Mouse (Mus musculus) macrophage (primary cell): ENCODE data around the gene Lmod1. TPM values are rescaled to one million over a fixed set of nuclear protein-coding genes. Genes with fewer than 3 reads are reported as not detected.

Experiments
- H3K27ac ChIP-seq: fragments of 350-480 bp; formaldehyde crosslinking; 2 replicates; pipeline ENCODE4 v1.9.0; 2021
- H3K36me3 ChIP-seq: fragments of 350-480 bp; formaldehyde crosslinking; 2 replicates; pipeline ENCODE4 v1.9.0; 2021; ENCODE audit errors: inconsistent target
- H3K4me3 ChIP-seq: fragments of 350-480 bp; formaldehyde crosslinking; 2 replicates; pipeline ENCODE4 v1.9.0; 2021; ENCODE audit errors: inconsistent target
- H3K79me2 ChIP-seq: fragments of 350-480 bp; formaldehyde crosslinking; 2 replicates; pipeline ENCODE4 v1.9.0; 2021; ENCODE audit errors: inconsistent target
- WGBS: methylation state at CpG from one replicate; pipeline ENCODE4 v1.1.7; 2026; ENCODE audit warnings: inconsistent platforms; ENCODE audit not compliant: missing documents; 5-methylcytosine and 5-hydroxymethylcytosine counted together
- polyA plus RNA-seq: library from polyadenylated mRNA; stranded (reverse); fragments of 250-400 nt; gene quantifications from 3 replicates; pipeline ENCODE4 v1.2.4, GENCODE M21; 2018; ENCODE audit warnings: inconsistent platforms
- total RNA-seq, 78 experiments: library from RNA; depleted of rRNA; stranded (reverse); fragments of 250-400 nt; gene quantifications; 1 replicate in 9 of 78; 2 replicates in 24 of 78; 3 replicates in 43 of 78; 4 replicates in 2 of 78; pipeline ENCODE4 v1.2.4; 2018; ENCODE audit warnings: inconsistent platforms in 56 of 78

The Lmod1 gene
- total RNA-seq (2018; cell fraction: chromatin; rRNA removed), result under 1 TPM in 1 of 26 experiments, not detected in 25; 0.76 TPM
- total RNA-seq (2018; cell fraction: cytosol; rRNA removed), result not detected
- under 1 TPM in 1 of 26 experiments, not detected in 25; 0.21 TPM for total RNA-seq (2018; cell fraction: nucleus; rRNA removed)
- not detected in 3 replicates for polyA plus RNA-seq

DNA sequence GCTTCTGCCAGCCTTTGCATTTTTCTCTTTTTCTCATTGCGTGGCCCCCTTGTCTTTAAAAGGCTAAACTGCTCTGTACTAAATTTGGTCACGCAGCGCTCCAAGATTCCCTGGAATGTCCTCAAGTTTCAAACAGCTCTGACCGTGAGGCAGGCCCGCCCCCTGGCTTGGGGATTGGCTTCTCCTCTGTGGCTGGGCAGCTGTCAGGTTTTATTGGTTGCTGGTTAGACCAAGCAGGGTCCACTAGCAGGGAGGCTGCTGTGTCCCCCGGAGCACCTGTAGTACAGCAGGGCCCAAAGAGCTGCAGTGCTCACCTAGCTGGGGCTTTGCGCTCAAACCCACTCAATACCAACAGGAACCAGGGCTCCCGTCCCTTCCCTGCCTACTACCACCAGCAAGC lies at the start of gene Lmod1:
Gene Lmod1, plus strand, starts transcription at position 237 of the 400 bp plus-strand sequence.
- Histone ChIP-seq H3K79me2 (no peaks in the 10 kb centered on the region), H3K36me3 (no peaks in the 10 kb centered on the region), H3K4me3 (no peak within 1 kb of the TSS), H3K27ac (no peak within 1 kb of the TSS)
- WGBS, result 57% methylated on average over 8 of the region's 8 CpGs

DNA sequence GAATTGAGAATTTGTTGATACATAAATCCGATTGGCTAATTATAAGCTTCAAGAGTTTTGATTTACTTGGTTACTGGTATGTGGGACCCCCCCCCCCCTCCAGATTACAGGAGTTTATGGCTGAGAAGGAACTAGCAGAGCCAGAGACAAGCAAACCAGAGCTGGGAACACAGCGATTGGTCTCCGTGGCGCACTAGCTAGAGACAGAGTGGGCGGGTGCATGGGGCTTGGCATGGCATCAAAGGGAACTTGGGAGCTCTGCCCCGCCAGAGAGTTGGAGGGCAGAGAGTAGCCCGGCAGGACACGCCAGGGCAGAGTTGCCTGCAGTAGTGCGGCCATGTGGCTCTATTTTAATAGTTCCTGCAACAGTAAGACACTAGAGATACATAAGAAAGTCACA lies 44.0 kb upstream of the Lmod1 start:
- H3K36me3 ChIP-seq, result peaks cover 42% of the 10 kb centered on the region
- peak overlapping the region; percentile 91; the same call in 1 of the 2 replicates for H3K4me3 ChIP-seq
- H3K79me2 ChIP-seq, result peaks cover 74% of the 10 kb centered on the region
- 16% methylated on average over 9 of the region's 9 CpGs for WGBS
- peak overlapping the region; percentile 99; the same call in 1 of the 2 replicates for H3K27ac ChIP-seq

DNA sequence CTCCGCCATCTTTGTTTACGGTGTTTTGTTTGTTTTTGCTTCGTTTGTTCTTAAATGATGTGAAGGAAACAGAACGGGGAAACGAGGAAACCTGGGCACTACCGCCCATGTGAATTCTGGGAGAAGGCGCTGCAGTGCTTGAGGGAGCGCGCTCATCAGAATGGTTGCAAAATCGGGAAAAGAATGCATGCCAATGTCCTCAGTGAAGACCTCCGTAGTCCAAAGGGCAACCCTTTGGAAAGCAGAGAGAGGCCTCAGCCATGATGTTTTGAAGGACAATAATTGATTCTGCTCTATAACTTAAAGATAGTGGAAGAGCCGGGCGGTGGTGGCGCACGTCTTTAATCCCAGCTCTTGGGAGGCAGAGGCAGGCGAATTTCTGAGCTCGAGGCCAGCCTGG lies 42.8 kb upstream of the Lmod1 start:
- H3K4me3 ChIP-seq, result peak overlapping the region; percentile 91
- peak overlapping the region; percentile 99 for H3K27ac ChIP-seq
- H3K36me3 ChIP-seq, result peaks cover 33% of the 10 kb centered on the region
- H3K79me2 ChIP-seq, result peaks cover 64% of the 10 kb centered on the region
- 89% methylated on average over 17 of the region's 17 CpGs for WGBS

DNA sequence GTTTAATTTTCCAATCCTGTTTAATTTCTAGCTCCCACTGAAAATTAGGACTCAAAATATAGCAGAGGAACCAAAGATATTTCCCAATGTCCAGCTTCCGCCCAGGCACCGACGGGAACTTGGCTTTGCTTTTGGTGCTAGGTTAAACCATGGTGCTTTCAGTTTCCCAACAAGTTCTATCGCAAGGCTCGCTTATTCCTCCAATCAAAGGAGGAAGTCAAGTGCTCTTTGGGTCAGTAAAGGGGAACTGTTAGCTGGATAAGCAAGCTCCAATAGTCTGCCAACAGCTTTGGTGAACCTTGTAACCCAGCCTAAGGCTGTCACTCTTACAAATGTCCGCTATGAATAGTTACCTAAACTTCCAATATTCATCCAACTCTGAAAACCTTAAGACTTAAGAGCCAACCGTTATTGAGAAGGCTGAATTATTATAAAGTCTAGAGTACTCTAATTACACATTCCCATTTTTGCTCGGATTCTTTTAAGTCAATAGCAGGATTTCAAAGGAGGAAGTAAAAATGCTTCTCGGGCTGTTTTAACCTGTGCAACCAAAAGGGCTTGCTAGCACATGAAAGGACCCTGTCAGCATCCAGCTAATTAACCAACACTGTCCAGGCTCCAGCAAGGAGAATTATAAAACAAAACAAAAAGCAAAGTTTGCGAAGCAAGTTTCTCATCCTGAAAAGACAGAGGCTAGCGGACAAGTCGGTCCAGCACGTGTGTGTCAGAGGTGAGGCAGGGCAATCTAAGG lies 41.9 kb upstream of the Lmod1 start:
- WGBS, result 0% methylated on average over 13 of the region's 13 CpGs
- H3K79me2 ChIP-seq, result peaks cover 56% of the 10 kb centered on the region
- H3K27ac ChIP-seq, result peak overlapping the region; percentile 99
- peak overlapping the region; percentile 91 for H3K4me3 ChIP-seq
- peaks cover 25% of the 10 kb centered on the region for H3K36me3 ChIP-seq

DNA sequence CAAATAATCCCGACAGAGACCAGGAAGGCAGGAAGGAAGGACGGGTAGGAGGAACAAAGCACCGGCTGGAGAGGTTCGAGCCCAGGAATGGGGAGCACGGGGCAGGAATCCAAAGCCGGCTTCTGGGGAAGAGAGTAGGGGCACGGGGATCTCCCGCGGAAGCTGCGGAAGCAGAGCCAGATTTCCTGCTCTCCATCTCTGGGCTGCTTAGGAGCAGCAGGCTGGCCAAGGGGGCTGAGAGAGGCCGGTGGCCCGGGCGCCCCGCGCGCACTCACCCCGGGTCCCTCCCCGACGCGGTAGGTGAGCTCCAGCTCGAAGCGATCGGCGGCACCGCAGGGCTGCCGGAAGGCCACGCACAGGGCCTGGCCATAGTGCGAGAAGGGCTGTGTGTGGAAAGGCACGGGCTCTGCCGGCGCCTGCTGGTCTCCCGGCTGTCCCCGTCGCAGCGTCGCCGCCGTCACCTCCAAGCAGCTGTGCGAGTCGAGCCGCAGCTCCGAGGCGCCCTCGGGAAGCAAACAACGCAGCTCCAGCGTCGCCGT lies 41.3 kb upstream of the Lmod1 start:
- H3K36me3 ChIP-seq, result peaks cover 18% of the 10 kb centered on the region
- peaks cover 49% of the 10 kb centered on the region for H3K79me2 ChIP-seq
- peak overlapping the region; percentile 99 for H3K27ac ChIP-seq
- peak overlapping the region; percentile 91 for H3K4me3 ChIP-seq
- under 1% methylated on average over 46 of the region's 48 CpGs for WGBS

DNA sequence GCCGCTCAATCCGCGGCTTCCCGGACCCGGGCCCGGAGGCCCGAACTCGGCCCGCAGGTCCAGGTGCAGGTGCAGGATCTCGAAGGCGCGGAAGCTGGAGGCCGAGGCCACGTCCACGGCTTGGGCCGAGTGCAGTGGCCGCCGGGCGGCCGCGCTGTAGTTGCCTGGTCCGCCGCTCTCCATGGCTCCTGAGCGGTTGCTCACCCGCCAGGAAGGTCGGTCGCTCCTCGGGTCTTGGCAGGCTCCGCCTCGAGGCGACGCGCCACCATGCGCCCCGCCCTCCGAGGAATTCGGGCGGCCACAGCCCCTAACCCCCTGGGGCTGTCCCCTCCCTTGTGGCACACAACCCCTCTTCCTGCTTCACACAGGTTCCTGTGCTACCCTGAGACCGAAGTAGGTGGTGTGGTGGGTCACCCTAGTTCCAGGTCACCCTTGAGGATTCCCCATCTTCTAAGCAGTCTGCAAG lies 40.7 kb upstream of the Lmod1 start, which contains the start of gene Rnpep:
Gene Rnpep, minus strand, starts transcription at position 259 of the 466 bp plus-strand sequence.
- Histone ChIP-seq H3K36me3 (peaks cover 13% of the 10 kb centered on the region), H3K79me2 (peaks cover 44% of the 10 kb centered on the region), H3K27ac (peak within 1 kb of the TSS; percentile 99), H3K4me3 (peak within 1 kb of the TSS; percentile 91)
- under 1% methylated on average over 39 of the region's 39 CpGs for WGBS

DNA sequence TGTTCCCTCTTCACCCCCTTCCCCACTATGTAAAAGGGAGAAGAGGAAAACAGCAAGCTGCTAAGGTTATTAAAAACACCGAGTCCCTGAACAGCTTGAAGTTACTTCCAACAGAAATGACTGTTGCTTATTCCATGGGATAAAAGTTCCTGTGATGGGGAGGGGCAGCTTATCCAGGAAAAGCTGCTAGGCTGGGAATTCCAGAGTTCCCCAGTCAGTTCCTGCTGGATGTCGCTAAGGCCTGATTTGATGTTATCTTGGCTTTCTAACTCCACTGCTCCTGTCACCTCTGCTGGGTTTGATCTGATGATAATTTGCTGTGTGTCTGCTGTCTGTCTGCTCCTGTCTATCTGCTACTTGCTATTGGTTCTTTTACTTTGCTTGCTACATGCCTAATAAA lies 38.3 kb upstream of the Lmod1 start:
- H3K36me3 ChIP-seq, result no peaks in the 10 kb centered on the region
- H3K4me3 ChIP-seq, result no peak overlapping the region
- H3K79me2 ChIP-seq, result peaks cover 20% of the 10 kb centered on the region
- H3K27ac ChIP-seq, result no peak overlapping the region
- WGBS, result 97% methylated on average over 2 of the region's 2 CpGs

DNA sequence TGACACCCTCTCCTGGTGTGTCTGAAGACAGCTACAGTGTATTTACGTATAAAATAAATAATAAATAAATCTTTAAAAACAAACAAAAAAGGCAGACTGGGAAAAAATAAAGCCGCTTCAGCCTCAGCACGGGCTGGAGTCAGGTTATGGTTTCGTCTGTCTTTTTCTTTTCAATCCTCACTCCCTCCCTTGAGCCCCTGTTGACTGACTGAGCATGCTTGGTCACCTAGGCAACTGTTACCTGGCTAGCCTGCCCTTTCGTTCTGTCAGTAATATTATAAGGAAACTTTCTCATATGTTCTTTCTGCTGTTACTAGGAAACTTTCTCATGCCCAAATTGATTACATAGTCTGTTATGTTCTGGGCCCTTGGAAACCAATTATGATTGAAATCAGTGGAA lies 33.7 kb upstream of the Lmod1 start:
- Histone ChIP-seq H3K79me2 (no peaks in the 10 kb centered on the region), H3K27ac (no peak overlapping the region), H3K36me3 (peaks cover 2% of the 10 kb centered on the region; the same call in 1 of the 2 replicates), H3K4me3 (no peak overlapping the region)
- WGBS, result 98% methylated on average over 5 of the region's 5 CpGs

DNA sequence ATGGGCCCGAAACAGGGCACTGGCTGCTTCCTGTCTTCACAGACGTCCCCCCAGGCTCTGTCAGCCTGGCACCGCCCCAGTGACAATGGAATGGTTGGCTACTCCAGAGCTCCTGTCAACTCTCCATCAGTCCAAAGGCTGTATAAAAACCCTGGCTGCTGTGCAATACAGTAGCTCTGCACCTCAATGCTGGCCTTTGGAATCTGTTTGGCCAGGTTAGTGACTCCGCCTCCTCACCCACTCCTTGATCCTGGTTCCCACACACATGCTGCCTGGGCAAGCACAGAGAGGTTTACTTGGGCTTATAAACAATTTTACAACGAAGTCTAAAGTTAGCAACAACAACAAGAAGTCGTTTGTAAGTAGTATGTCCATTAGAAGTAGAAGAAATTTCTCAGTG lies 13.3 kb upstream of the Lmod1 start:
- Histone ChIP-seq H3K79me2 (peaks cover 70% of the 10 kb centered on the region), H3K27ac (no peak overlapping the region), H3K36me3 (peaks cover 28% of the 10 kb centered on the region), H3K4me3 (no peak overlapping the region)
- 81% methylated on average over 6 of the region's 6 CpGs for WGBS

DNA sequence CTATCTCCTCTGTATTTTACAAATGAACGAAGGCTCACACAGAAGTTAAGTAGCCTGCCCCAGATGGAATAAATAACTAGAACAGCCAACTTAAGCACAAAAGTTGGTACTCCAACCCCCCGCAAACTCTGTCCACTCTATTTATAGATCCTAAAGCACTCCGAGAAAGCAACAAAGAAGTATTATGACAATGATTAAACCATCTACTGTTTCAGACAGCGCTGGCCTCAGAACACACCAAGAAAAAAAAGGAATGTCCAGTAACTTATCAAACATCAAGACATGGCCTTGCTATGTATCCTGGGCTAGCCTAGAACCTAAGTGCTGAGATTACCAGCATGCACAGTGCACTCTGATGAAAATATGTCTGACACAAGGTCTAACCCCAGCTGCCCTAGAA lies 12.4 kb upstream of the Lmod1 start:
- Histone ChIP-seq H3K27ac (no peak overlapping the region), H3K36me3 (peaks cover 22% of the 10 kb centered on the region), H3K79me2 (peaks cover 67% of the 10 kb centered on the region), H3K4me3 (peak overlapping the region; percentile 97; the same call in 1 of the 2 replicates)
- 87% methylated on average over 4 of the region's 4 CpGs for WGBS

DNA sequence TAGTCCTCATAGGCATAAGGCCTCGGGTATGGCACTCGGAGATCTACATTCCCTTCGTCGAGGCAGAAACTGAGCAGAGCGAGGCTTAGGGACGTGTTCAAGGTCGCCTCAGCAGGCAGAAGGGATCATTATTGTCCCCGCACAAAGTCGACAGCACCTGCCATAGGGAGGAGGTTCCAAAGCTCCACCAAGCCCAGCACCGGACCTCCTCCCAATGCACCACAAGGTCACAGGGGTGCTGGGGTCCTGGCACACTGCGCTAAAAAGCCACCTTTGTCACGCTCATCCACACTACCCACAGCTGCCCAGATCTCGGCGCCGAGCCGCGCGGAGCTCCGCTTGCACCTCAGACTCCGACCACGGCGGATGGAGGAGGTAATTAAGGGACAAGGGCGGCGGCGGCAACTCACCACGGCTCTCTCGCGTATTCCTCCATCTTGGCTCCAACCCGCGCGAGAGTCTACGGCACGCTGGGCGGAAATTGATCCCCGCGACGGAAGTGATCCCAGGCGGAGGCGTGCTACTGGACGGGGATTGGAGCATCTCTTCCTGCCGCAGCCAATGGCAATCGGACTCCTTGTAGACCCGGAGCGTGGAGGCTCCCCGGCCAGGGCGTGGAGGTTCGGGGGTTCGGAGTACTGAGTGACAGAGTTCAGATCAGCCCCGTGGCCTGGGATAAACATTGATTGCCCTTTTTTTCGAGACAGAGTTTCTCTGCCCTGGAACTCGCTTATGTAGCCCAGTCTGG lies 11.1 kb upstream of the Lmod1 start, which contains the start of gene Timm17a:
Gene Timm17a, minus strand, starts transcription at position 495 of the 748 bp plus-strand sequence.
- Histone ChIP-seq H3K27ac (peak within 1 kb of the TSS; percentile 70), H3K79me2 (peaks cover 55% of the 10 kb centered on the region), H3K4me3 (peak within 1 kb of the TSS; percentile 97), H3K36me3 (peaks cover 9% of the 10 kb centered on the region)
- WGBS, result under 1% methylated on average over 48 of the region's 51 CpGs

DNA sequence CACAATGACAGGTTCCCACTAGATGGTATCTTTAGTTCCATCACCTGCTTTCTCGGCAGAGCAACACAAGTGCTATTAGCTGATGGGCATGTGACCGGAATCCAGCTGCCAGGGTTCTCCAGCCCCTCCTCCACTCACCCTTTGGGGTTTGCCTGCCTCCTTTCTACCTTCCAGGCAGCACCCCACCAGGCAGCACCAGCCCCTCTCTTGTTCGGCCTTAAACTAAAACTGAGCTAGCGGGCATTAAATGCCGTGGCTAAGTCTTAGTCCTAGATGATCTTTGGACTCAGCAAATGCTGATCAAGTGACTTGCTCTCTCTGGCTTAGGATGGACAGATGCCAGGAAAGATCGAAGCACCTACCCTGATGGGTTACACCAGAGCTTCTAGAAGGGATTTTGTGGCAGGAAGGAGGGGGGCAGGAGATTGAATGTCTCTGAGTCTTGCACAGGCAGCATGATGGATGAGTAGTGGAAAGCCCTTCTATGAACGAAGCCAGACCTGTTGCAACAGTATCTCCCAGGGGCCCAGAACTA lies 1.2 kb upstream of the Lmod1 start:
- Histone ChIP-seq H3K4me3 (no peak overlapping the region), H3K79me2 (no peaks in the 10 kb centered on the region), H3K27ac (no peak overlapping the region), H3K36me3 (no peaks in the 10 kb centered on the region)
- WGBS, result 81% methylated on average over 7 of the region's 7 CpGs

DNA sequence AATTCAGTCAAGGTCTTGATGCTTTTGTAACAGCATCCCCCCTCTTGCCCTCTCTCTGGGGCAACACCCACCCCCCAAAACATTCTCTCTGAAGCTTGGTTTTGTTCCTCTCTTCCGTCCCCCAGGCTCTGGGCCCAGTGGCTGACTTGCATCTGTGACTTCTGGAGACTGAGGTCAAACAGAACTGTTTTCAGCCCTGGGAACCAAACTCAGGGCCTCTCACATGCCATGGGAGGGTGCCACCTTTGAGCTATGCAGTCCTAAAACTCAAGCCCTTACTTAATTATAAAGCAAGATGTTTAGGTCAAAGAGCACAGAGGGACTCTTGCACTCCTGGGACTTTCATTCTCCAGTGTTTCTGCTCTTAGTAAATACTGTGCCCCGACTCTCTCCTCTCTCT lies 1.3 kb downstream of the Lmod1 start:
- no peaks in the 10 kb centered on the region for H3K79me2 ChIP-seq
- 81% methylated on average over 2 of the region's 2 CpGs for WGBS
- no peaks in the 10 kb centered on the region for H3K36me3 ChIP-seq
- no peak overlapping the region for H3K27ac ChIP-seq
- no peak overlapping the region for H3K4me3 ChIP-seq

DNA sequence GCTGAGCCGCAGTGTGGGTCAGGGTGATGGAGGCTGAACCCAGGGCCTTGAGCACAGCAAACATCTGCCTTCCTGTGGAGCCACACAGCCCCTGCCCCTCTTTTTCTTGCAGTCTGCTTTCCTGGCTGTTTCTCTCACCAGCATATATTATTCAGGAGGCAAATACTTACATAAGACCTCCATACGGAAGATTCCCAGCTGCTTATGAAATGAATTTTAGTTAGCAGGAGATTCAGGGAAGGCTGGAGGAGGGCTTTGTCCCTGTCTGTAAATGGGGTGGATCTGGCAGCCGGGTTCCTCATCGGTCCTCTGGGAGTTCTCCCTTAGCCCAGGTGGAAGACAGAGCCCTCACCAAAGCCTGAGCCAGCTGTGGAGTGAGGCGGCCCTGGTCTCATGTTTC lies 3.8 kb downstream of the Lmod1 start:
- no peaks in the 10 kb centered on the region for H3K79me2 ChIP-seq
- 90% methylated on average over 5 of the region's 5 CpGs for WGBS

More for the DNA sequence above, 3.8 kb downstream of the Lmod1 start:
- Histone ChIP-seq H3K4me3 (no peak overlapping the region), H3K27ac (no peak overlapping the region), H3K36me3 (no peaks in the 10 kb centered on the region)
